Mouse (Mus musculus) cerebellum, adult 2 months (tissue): ENCODE data around the gene Man1c1. TPM values are rescaled to one million over a fixed set of nuclear protein-coding genes. Genes with fewer than 3 reads are reported as not detected.
A peak's percentile ranks its signal among the peaks of the same experiment; 100 is the strongest.

Experiments
- DNase-seq, 2 experiments: peaks; one replicate each; pipeline ENCODE4 v3.0.0; 2021
- H3K27ac ChIP-seq: fragments of 200-500 bp; 2 replicates; pipeline ENCODE4 v1.5.1; 2012; ENCODE audit warnings: low read length, control low read depth, inconsistent platforms; ENCODE audit not compliant: insufficient read depth
- H3K27me3 ChIP-seq: fragments of 200-500 bp; 2 replicates; pipeline ENCODE4 v1.6.1; 2012; ENCODE audit warnings: inconsistent platforms, mild to moderate bottlenecking, low read length, moderate library complexity; ENCODE audit not compliant: control insufficient read depth, insufficient read depth
- H3K4me1 ChIP-seq: fragments of 200-500 bp; 2 replicates; pipeline ENCODE4 v1.6.1; 2011; ENCODE audit warnings: low read length; ENCODE audit not compliant: control insufficient read depth, insufficient read depth
- H3K4me3 ChIP-seq: fragments of 200-500 bp; replicated peaks from 2 replicates; pipeline ENCODE3; 2011; ENCODE audit warnings: mild to moderate bottlenecking, low read depth, low read length, control low read depth; ENCODE audit not compliant: insufficient read depth
- CTCF ChIP-seq: fragments of 200-500 bp; IDR thresholded peaks from 2 replicates; pipeline ENCODE4 v1.5.1; 2011; ENCODE audit warnings: low read depth, mild to moderate bottlenecking, control low read depth, low read length, moderate library complexity, borderline replicate concordance; ENCODE audit not compliant: insufficient read depth
- POLR2A ChIP-seq: fragments of 200-500 bp; IDR thresholded peaks from 2 replicates; pipeline ENCODE4 v1.6.1; 2011; ENCODE audit warnings: low read length, control low read depth, borderline replicate concordance; ENCODE audit not compliant: insufficient read depth
- WGBS: fragments of 180-500 bp; shearing (Covaris S2); methylation state at CpG from one replicate; pipeline ENCODE4 v1.1.7; 2018; 5-methylcytosine and 5-hydroxymethylcytosine counted together
- polyA plus RNA-seq: library from polyadenylated mRNA; depleted of rRNA; stranded (reverse); fragments of >200 nt; gene quantifications from 2 replicates; pipeline ENCODE4 v1.2.3, GENCODE M21; 2012

Gene Man1c1
- polyA plus RNA-seq, 1 experiment = 30.1 TPM

GRCm38 (mm10) chr4:134581365-134581764 is 122.7 kb downstream of the Man1c1 start:
- DNase-seq = no peak
- TF ChIP-seq POLR2A (no peak), CTCF (no peak)
- H3K27ac ChIP-seq = no peak overlapping the region
- no peaks in the 10 kb centered on the region for H3K27me3 ChIP-seq
- no peak overlapping the region for H3K4me3 ChIP-seq
- WGBS = 63% methylated on average over 8 of the region's 8 CpGs
- peaks cover 36% of the 10 kb centered on the region for H3K4me1 ChIP-seq

- Histone ChIP-seq H3K4me1 (peaks cover 42% of the 10 kb centered on the region), H3K4me3 (no peak overlapping the region), H3K27ac (peak overlapping the region; percentile 60), H3K27me3 (no peaks in the 10 kb centered on the region)
- WGBS = 17% methylated on average over 15 of the region's 15 CpGs
- TF ChIP-seq POLR2A (no peak), CTCF (no peak)
- DNase-seq = peak; percentile 79 to 87
Measured at GRCm38 (mm10) chr4:134580351-134581148, 123.5 kb downstream of the Man1c1 start.

- TF ChIP-seq CTCF = no peak
- TF ChIP-seq POLR2A = no peak
- Histone ChIP-seq H3K27ac (peak overlapping the region; percentile 60), H3K4me3 (no peak overlapping the region), H3K4me1 (peaks cover 45% of the 10 kb centered on the region), H3K27me3 (no peaks in the 10 kb centered on the region)
- peak; percentile 63 to 71 for DNase-seq
- 5% methylated on average over 5 of the region's 5 CpGs for WGBS
Measured at GRCm38 (mm10) chr4:134579620-134580019, 124.5 kb downstream of the Man1c1 start.

- Histone ChIP-seq H3K27ac (no peak overlapping the region), H3K4me1 (peaks cover 45% of the 10 kb centered on the region), H3K4me3 (no peak overlapping the region), H3K27me3 (no peaks in the 10 kb centered on the region)
- TF ChIP-seq POLR2A (no peak), CTCF (no peak)
- WGBS = 36% methylated on average over 11 of the region's 11 CpGs
- no peak for DNase-seq
Measured at GRCm38 (mm10) chr4:134579212-134579611, 124.9 kb downstream of the Man1c1 start.

- DNase-seq = no peak
- no peak overlapping the region for H3K27ac ChIP-seq
Measured at GRCm38 (mm10) chr4:134578407-134578806, 125.7 kb downstream of the Man1c1 start.

GRCm38 (mm10) chr4:134577281-134577680 is 126.8 kb downstream of the Man1c1 start:
- no peak for TF ChIP-seq POLR2A
- TF ChIP-seq CTCF = no peak
- H3K27me3 ChIP-seq = no peaks in the 10 kb centered on the region
- no peak for DNase-seq
- WGBS = 17% methylated on average over 2 of the region's 2 CpGs
- peaks cover 45% of the 10 kb centered on the region for H3K4me1 ChIP-seq
- no peak overlapping the region for H3K27ac ChIP-seq
- no peak overlapping the region for H3K4me3 ChIP-seq

More at GRCm38 (mm10) chr4:134578407-134578806, 125.7 kb downstream of the Man1c1 start:
- TF ChIP-seq POLR2A = no peak
- no peak for TF ChIP-seq CTCF
- H3K4me3 ChIP-seq = no peak overlapping the region
- peaks cover 45% of the 10 kb centered on the region for H3K4me1 ChIP-seq
- H3K27me3 ChIP-seq = no peaks in the 10 kb centered on the region
- 56% methylated on average over 5 of the region's 5 CpGs for WGBS

GRCm38 (mm10) chr4:134575486-134575885 is 128.6 kb downstream of the Man1c1 start:
- H3K4me1 ChIP-seq = peaks cover 41% of the 10 kb centered on the region
- 34% methylated on average over 11 of the region's 11 CpGs for WGBS
- H3K27me3 ChIP-seq = no peaks in the 10 kb centered on the region
- no peak overlapping the region for H3K27ac ChIP-seq
- TF ChIP-seq POLR2A (no peak), CTCF (no peak)
- no peak for DNase-seq
- H3K4me3 ChIP-seq = no peak overlapping the region

- Histone ChIP-seq H3K27ac (no peak overlapping the region), H3K4me1 (peaks cover 38% of the 10 kb centered on the region), H3K27me3 (no peaks in the 10 kb centered on the region), H3K4me3 (no peak overlapping the region)
- no peak for TF ChIP-seq CTCF
- TF ChIP-seq POLR2A = no peak
- WGBS = 71% methylated on average over 24 of the region's 24 CpGs
- no peak for DNase-seq
Measured at GRCm38 (mm10) chr4:134572449-134573300, 131.4 kb downstream of the Man1c1 start.
